Mouse (Mus musculus) WW6 (cell line): ENCODE data around the gene Cryba1.

Source experiments
- DNase-seq: peaks from one replicate; pipeline ENCODE4 v3.0.0-alpha.2; 2013; ENCODE audit warnings: low read depth, low spot score

Cryba1 gene

GRCm38 (mm10) chr11:77719055-77719454 is 6.0 kb downstream of the Cryba1 start:
- DNase-seq = no peak

DNA sequence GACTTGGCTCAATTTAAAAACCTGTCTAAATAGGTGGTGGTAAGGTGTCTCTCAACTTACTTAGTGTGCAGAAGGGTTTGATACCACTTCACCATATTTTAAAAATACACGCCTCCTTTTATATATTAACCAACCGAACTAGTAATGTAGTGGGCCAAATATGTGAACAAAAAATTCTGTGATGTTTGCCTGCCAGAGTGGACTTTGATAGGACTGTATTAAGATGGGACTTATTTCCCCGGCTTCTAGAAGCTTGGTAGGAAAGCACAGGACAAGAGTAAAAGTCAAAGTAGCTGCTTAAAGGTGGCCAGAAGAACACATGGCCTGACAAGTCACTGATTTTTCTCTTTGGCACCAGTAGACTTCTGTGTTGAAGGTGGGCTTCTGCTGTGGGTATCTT is 11.3 kb downstream of the Cryba1 start:
- no peak for DNase-seq

DNA sequence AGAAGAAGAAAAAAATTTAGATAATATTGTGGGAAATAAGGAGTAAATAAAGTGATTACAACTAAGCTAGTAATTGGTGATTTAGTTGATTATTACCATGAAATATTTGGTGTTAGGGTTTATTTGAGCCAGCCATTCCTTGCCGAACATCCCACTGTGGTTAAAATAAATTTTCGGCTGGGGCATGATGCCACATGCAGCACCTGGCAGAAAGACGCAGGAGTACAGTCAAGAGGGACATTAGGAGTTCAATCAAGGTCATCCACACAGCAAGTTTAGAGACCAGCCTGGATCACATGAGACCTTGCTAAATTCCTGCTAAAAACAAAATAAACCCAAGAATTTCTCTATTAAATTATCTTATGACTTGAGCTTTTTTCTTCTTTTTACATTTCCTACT is 16.0 kb downstream of the Cryba1 start:
- DNase-seq = no peak

DNA sequence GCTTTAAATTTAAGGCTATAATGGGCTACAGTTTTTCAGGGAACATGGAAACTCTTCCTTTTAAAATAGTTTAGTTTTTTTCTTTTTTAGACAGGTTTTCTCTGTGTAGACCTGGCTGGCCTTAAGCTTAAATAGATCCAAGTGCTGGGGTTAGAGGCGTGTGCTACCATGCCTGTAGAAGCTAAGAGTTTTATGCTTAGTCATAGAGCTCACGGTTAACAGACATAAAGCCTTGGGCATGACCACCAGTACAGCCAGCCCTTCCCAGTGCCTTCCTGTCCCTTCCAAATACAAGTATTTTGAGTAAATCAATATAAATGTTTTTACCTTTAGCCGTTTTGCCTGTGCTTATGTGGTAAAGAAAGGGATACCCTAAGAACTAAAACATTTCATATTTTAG is 19.2 kb downstream of the Cryba1 start:
- DNase-seq = no peak

DNA sequence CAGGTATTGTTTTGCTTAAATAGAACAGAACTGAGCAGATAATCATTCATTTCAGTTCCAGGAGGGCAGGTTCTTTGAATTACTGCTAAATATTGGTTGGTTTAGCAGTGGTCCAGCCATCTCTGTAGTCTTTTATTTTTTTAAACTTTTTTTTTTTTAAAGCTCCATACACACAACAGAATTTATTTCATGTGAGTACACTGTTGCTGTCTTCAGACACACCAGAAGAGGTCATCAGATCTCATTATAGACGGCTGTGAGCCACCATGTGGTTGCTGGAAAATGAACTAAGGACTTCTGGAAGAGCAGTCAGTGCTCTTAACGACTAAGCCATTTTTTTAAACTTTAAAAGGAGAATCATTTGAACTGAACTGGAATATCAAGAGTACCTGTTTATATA is 27.9 kb downstream of the Cryba1 start:
- no peak for DNase-seq

DNA sequence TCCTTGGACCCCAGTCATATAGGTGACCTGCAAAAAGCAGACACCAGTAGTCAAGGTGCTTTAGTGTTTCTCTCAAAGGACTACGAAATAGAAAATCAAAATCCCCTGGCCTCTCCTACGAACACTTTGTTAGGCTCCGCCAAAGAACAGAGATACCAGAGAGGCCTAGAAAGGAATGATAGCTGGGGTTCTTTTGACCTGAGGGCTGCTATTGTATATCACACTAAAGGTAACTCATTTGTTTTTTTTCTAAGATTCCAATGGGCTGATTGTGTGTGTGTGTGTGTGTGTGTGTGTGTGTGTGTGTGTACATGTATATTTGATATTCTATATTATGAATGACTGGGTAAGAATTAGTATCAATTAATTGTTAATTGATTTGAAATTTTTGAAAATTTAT is 32.1 kb downstream of the Cryba1 start:
- no peak for DNase-seq

DNA sequence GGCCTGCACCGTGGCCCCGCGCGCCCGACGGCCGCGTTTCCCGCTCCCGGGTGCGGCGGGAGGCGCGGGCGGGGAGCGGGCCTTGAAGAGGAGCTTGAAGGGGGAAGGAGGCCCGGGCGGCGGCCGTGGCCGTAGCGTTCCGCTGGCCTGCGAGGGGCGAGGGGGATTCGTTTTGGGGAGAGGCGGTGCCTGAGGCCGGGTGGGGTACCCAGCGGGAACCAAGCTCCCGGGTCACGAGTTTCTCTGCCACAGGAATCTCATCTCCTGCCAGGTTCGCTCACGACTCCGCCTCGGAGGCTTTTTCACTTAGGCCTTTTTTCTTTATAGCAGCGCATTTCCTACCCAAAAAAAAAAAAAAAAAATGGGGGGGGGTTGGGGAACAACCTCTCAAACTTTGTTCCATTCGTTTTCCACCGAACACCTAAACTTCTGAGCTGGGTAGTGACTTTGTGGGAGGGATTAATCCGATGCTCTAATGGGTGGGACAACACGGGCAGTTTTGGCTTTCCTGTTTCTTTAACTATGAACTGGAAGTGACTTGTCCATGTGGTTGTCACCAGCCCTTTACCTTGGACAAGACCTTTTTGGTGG is 37.4 kb downstream of the Cryba1 start:
- DNase-seq = no peak

GRCm38 (mm10) chr11:77686841-77687540 is 38.1 kb downstream of the Cryba1 start:
- no peak for DNase-seq

DNA sequence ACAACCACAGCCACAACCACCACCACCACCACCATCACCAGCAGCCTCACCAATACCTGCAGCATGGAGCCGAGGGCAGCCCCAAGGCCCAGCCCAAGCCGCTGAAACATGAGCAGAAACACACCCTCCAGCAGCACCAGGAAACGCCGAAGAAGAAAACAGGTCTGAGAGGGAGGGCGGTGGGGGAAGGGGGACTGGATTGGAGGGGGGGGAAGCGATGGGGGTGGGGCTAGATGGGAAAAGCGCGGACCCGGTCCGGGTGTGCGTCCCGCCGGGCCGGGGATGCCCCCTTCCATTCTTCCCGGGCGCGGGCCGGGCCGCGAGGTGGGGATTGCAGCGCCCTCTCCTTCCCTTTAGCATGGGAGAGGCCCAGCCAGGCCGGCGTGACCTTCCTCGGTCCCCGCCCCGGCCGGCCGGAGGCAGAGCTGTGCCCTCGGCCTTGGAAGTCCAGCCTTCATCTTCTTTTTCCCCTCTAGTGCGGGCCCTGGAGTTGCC is 38.7 kb downstream of the Cryba1 start:
- no peak for DNase-seq

DNA sequence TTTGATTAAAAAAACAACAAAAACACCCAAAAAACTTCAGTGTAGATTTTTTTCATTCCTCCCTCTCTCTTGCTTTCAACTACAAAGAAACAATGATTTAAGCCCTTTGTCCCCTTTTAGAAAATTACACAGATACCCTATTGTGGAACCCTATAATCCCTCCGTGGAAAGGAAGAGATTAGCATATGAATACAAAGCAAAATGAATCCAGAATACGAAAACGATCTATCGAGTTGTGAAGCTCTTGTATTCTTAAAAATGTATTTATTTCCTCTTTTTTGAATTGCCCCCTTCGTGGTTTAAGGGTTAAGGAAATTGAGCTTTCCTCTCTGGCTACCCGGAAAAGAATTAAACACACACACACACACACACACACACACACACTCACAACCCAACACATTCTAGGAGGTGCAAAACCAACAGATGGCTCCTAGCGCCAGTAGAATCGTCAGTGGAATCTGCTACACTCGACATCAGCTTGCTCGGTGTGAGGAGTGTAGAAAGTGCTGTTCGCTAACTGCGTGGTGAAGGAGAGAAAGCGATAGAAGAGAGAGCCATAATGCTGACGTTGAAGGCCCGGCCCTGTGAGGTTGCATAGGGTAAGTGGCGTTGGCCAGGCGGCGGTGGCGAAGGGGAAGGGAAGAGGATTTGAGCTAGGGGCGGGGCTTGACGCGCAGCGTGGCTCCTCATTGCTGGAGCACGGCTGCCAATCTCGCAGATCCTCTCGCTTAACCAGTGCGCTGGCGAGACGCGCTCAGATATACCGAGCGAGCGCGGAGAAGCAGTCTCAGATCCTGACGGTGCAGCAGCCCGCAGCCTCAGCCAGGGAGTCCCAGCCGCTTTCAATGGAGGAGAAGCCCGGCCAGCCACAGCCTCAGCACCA is 39.5 kb downstream of the Cryba1 start, which contains the start of gene Nufip2:
Gene Nufip2, plus strand, starts transcription at position 773 of the 883 bp plus-strand sequence.
- DNase-seq = peak; percentile 100

DNA sequence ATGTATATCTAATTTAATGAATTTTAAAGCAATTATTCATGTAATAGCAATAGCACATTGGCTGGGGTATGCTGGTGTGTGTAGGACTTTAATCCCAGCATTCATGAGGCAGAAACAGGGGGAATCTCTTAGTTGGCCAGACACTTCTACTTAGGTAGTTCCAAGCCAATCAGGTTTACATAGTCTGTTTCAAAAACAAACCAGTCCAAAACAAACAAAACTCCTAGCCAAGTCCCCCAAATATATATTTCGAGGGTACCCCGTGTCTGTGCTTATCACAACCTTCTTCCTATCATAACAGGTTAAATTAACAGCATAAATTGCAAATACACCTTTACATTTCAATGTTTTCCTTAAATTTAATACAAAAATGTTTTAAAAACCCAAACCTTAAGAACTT is 40.2 kb downstream of the Cryba1 start:
- DNase-seq = no peak

- peak; percentile 55 for DNase-seq
These were observed 45.1 kb downstream of the Cryba1 start for GRCm38 (mm10) chr11:77680018-77680417.

DNA sequence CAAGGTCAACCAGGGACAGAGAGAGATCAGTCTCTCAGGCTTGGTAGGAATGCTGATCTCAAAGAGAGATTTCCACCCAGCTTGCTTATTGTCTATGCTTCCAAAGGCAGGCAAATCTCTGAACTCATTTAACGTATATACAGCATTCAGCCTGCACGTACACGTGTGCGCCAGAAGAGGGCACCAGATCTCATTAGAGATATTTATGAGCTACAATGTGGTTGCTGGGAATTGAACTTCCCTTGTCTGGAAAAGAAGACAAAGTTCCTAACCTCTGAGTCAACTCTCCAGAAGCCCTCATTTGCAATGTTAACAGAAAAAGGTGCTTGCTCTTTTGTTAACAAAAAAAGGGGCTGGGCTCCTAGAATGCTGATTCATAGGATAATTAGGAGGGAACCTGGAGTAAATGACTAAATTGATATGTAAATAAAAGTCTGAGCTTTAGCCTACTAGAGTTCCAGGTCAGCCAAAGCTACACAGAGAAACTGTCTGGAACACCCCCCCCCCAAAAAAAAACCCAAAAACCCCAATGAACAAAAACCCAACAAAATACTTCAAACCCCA is 51.6 kb downstream of the Cryba1 start:
- DNase-seq = peak; percentile 91

- DNase-seq = no peak
These were observed 52.3 kb downstream of the Cryba1 start for GRCm38 (mm10) chr11:77672746-77673145.
